Mouse (Mus musculus): ENCODE data around the gene Chrdl2. TPM values are rescaled to one million over a fixed set of nuclear protein-coding genes. Genes with fewer than 3 reads are reported as not detected.
"Not testable (repeated sequence)": the region's sequence is repeated elsewhere in the genome, so short reads cannot be mapped to it uniquely, and the experiment has no call there.

The Chrdl2 gene
- polyA plus RNA-seq, 1 experiment from 2014 or later: 0.23 TPM

DNA sequence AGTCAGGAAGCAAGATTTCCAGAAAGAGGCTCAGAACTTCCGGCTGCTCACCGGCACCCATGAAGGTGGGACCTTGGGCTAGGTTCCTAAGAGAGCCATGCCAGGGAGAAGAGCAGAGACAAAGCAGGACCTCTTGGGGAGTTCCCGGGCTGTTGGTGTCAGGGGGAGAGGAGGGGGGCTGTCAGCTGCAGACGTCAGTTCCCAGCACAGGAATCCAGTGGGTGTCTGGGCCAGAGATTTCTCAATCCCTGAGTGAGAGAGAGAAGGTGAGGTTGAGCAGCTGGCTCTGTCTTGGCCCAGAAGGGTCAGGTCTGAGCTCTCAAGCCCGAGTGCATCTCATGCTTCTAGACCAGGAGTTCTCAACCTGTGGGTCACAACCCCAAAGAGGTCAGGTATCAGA lies 27.7 kb downstream of the Chrdl2 start:
- no peak for TF ChIP-seq CTCF (IDR thresholded peaks at IDR 0.05)
- H3K27me3 ChIP-seq: no peaks in the 10 kb centered on the region
- ChIA-PET POLR2A (no interaction called here), CTCF (interaction anchor here (1.3 kb wide), 1 partner anchor 25 kb away, joined by 3 read pairs; no protein-coding TSS in a partner anchor)
- no peak for DNase-seq (ENCODE audit: low read depth, low spot score)
- no peak for ATAC-seq
- in situ Hi-C loops (cut with MboI; ENCODE audit: low pct_unique_long_range_greater_than_20kb): no loop called here

DNA sequence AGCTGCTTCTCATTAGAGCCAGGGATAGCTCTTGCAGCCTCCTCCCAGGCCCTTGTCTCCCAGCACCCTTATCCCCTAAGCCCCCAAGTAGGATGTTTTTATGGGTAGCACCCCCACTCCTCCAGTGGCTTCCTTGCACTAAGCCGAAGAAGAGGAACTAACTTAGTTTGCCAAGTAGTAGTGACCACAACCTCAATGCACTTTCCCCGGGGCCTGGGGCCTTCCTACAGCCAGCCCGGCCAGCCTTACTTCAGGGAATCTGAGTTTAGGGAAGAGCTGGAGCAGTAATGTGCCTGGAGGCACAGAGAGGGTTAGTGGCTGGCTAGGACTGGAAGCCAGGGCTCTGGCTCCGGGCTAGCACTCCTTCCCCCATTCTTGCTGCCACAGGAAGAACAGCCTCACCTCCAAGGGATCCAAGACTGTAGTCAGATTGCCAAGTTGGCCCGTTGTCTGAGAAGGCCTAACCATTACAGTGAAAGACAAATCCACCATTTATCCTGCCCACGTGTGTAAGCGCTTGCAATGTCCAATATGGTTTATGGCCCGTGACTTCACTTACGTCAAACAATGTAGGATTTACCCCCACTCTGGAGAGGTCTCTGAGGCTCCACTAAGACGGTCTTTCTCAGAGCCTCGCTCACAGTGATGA lies 29.0 kb downstream of the Chrdl2 start:
- no peaks in the 10 kb centered on the region for H3K27me3 ChIP-seq
- in situ Hi-C loops (cut with MboI; ENCODE audit: low pct_unique_long_range_greater_than_20kb): no loop called here
- CTCF ChIA-PET: no interaction called here
- ATAC-seq (peak; percentile 74), DNase-seq (ENCODE audit: low read depth, low spot score) (peak; percentile 81)
- no peak for TF ChIP-seq CTCF (IDR thresholded peaks at IDR 0.05)
- POLR2A ChIA-PET: no interaction called here

DNA sequence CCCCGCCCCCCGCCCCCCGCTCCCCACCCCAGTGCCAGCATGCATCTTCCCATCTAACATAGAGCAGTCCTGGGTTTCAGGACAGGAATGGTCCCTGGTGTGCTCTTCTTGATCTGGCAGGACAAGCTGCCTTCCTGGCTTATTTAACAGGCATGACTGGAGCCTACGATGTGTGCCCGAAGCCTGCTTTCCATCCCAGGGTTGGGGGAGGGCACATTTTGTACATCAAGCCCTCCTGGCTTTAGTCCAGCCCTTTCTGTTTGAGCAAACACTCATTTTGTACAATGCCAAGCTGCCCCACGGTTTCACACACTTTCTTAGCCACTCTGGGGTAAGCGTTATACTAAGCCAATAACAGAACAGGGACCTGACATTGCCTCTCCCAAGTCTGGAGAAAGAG lies 30.1 kb downstream of the Chrdl2 start:
- DNase-seq (ENCODE audit: low read depth, low spot score) (no peak), ATAC-seq (no peak)
- TF ChIP-seq CTCF (IDR thresholded peaks at IDR 0.05): no peak
- CTCF ChIA-PET: interaction anchor here (0.8 kb wide), 1 partner anchor 47 kb away, joined by 3 read pairs; no protein-coding TSS in a partner anchor
- H3K27me3 ChIP-seq: no peaks in the 10 kb centered on the region
- POLR2A ChIA-PET: no interaction called here
- in situ Hi-C loops (cut with MboI; ENCODE audit: low pct_unique_long_range_greater_than_20kb): no loop called here

GRCm38 (mm10) chr7:100036495-100036894 lies 30.5 kb downstream of the Chrdl2 start:
- in situ Hi-C loops (cut with MboI; ENCODE audit: low pct_unique_long_range_greater_than_20kb): no loop called here
- no peak for DNase-seq (ENCODE audit: low read depth, low spot score)
- ChIA-PET CTCF (interaction anchor here (0.8 kb wide), 1 partner anchor 48 kb away, joined by 3 read pairs; no protein-coding TSS in a partner anchor), POLR2A (no interaction called here)
- no peaks in the 10 kb centered on the region for H3K27me3 ChIP-seq
- TF ChIP-seq CTCF (IDR thresholded peaks at IDR 0.05): no peak
- no peak for ATAC-seq

DNA sequence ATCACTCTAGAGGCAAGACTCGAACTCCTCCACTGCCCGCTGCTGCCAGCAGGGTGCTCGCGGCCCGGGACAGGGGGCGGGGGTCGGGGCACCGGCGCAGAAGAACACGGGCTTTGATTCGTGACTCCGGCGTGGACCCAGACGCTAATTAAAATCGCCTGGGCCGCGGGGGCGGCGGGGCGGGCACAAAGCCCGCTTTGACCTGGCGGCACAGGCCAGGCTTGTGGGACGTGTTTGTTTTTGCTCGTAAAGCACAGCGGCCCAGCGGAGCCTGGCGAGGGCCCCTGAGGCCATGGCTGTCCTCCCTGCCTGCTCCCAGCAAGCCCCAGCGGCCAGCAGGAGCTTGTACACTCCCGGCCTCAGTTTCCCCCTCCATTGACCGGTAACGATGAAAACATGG lies 36.1 kb downstream of the Chrdl2 start:
- TF ChIP-seq CTCF (IDR thresholded peaks at IDR 0.05): no peak
- in situ Hi-C loops (cut with MboI; ENCODE audit: low pct_unique_long_range_greater_than_20kb): no loop called here
- no peaks in the 10 kb centered on the region for H3K27me3 ChIP-seq
- DNase-seq (ENCODE audit: low read depth, low spot score) (no peak), ATAC-seq (no peak)
- POLR2A ChIA-PET: no interaction called here
- CTCF ChIA-PET: interaction anchor here (2.3 kb wide), 1 partner anchor 33 kb away, joined by 5 read pairs; no protein-coding TSS in a partner anchor

GRCm38 (mm10) chr7:100043096-100043495 lies 37.1 kb downstream of the Chrdl2 start:
- ChIA-PET POLR2A (no interaction called here), CTCF (interaction anchor here (2.3 kb wide), 1 partner anchor 34 kb away, joined by 5 read pairs; no protein-coding TSS in a partner anchor)
- in situ Hi-C loops (cut with MboI; ENCODE audit: low pct_unique_long_range_greater_than_20kb): no loop called here
- DNase-seq (ENCODE audit: low read depth, low spot score): no peak
- H3K27me3 ChIP-seq: no peaks in the 10 kb centered on the region
- TF ChIP-seq CTCF (IDR thresholded peaks at IDR 0.05): no peak
- ATAC-seq: no peak

- ChIA-PET POLR2A (no interaction called here), CTCF (interaction anchor here (1.1 kb wide), 1 partner anchor 34 kb away, joined by 3 read pairs; no protein-coding TSS in a partner anchor)
- in situ Hi-C loops (cut with MboI; ENCODE audit: low pct_unique_long_range_greater_than_20kb): no loop called here
- H3K27me3 ChIP-seq: no peaks in the 10 kb centered on the region
- TF ChIP-seq CTCF (IDR thresholded peaks at IDR 0.05): no peak
- DNase-seq (ENCODE audit: low read depth, low spot score): no peak
- ATAC-seq: no peak
Measured at GRCm38 (mm10) chr7:100043605-100044031, 37.6 kb downstream of the Chrdl2 start.

DNA sequence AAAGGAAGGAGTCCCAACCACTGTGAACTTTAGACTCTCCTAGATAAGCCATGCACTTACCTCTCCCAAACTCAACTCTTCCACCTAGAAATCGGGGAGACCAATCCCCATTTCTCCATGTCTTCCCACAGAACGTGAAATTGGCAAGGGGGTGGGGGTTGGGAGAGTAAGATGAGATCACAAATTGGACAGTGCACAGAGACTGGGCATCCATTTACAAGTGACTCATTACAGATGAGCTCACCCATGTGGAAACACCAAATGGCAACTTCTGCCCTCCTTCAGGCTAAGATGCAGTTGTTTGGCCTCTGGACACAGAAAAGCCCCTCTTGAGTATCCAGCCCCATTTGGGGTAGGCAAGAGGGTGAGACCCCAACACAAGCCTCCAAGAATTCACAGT lies 40.5 kb downstream of the Chrdl2 start:
- peak; percentile 63 for ATAC-seq
- in situ Hi-C loops (cut with MboI; ENCODE audit: low pct_unique_long_range_greater_than_20kb): no loop called here
- no peak for TF ChIP-seq CTCF (IDR thresholded peaks at IDR 0.05)
- CTCF ChIA-PET: interaction anchor here (1.3 kb wide), 1 partner anchor 32 kb away, joined by 4 read pairs; no protein-coding TSS in a partner anchor
- no peaks in the 10 kb centered on the region for H3K27me3 ChIP-seq
- DNase-seq (ENCODE audit: low read depth, low spot score): peak; percentile 54
- POLR2A ChIA-PET: no interaction called here

DNA sequence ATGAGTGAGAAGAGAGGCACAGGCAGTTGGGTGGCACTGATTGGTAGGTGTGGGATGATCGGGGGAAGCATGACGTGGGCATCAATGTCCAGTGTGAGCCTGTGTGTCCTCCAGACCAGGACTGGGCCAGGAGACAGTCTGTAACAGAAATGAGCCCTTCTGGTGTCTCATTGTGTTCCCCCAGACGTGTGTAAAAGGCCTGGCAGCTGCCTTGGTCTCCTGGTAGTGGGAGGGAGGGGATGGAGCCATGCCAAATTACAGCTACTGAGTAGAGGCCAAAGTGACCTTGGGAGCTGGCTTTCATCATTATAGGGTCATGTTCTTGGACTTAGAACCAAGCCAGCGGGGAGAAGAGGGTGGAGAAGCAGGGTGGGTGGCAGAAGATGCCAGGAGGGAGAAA lies 45.9 kb downstream of the Chrdl2 start:
- CTCF ChIA-PET: interaction anchor here (1.9 kb wide), 1 partner anchor 18 kb away, joined by 5 read pairs; no protein-coding TSS in a partner anchor
- DNase-seq (ENCODE audit: low read depth, low spot score): no peak
- in situ Hi-C loops (cut with MboI; ENCODE audit: low pct_unique_long_range_greater_than_20kb): no loop called here
- POLR2A ChIA-PET: interaction anchor here (1.5 kb wide), 1 partner anchor 37 kb away, joined by 4 read pairs; no protein-coding TSS in a partner anchor
- ATAC-seq: no peak
- H3K27me3 ChIP-seq: no peaks in the 10 kb centered on the region
- TF ChIP-seq CTCF (IDR thresholded peaks at IDR 0.05): no peak

GRCm38 (mm10) chr7:100052991-100053390 lies 47.0 kb downstream of the Chrdl2 start:
- H3K27me3 ChIP-seq; POLR2A ChIA-PET; DNase-seq (ENCODE audit: low read depth, low spot score); in situ Hi-C loops (cut with MboI; ENCODE audit: low pct_unique_long_range_greater_than_20kb); ATAC-seq: not testable (repeated sequence)
- CTCF ChIA-PET: interaction anchor here (1.9 kb wide), 1 partner anchor 17 kb away, joined by 5 read pairs; no protein-coding TSS in a partner anchor

DNA sequence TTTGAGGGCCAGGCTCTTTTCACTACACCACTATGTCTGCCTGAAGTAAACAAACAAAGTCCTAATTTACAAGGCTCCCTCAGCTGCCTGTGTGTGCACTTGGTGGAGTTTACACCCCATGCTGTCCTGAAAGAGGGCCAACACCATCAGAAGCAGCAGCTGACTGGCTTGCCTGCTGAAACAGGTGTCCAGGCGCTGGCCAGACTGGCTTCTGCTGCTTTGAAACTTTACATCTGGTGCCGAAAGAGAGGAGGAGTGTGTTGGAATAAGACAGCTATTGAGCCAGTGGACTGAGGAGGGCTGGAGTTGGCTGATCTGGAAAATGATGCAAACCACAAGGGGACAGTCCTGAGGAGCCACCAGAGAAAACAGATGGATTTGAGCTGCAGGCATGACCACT lies 68.0 kb downstream of the Chrdl2 start:
- no peaks in the 10 kb centered on the region for H3K27me3 ChIP-seq
- in situ Hi-C loops (cut with MboI; ENCODE audit: low pct_unique_long_range_greater_than_20kb): no loop called here
- ChIA-PET POLR2A (interaction anchor here (0.6 to 0.7 kb wide), 2 partner anchors 83 to 127 kb away, joined by 4 to 5 read pairs; no protein-coding TSS in a partner anchor), CTCF (no interaction called here)
- TF ChIP-seq CTCF (IDR thresholded peaks at IDR 0.05): no peak
- DNase-seq (ENCODE audit: low read depth, low spot score): no peak
- no peak for ATAC-seq
